Comparison of ENCODE assay signal across 11 mouse cellular contexts in genomic region chr10:80835617-80836016, GRCm38 (mm10). TPM values are rescaled to one million over a fixed set of nuclear protein-coding genes. Genes with fewer than 3 reads are reported as not detected.
DNase-seq lines count a peak whose midpoint lies in the region; ATAC-seq and TF ChIP-seq lines count a peak whose summit lies in the region.
"Had no signal": no experiment of that assay in that cellular context is flagged by ENCODE, and none has a peak within 500 bp of the region (broad histone marks: within the 10 kb centered on the region; RNA-seq: fewer than 3 reads in every experiment).

No protein-coding gene starts in this region.

- ATAC-seq in heart, embryonic 14.5 days (ENCODE audit: insufficient number of reproducible peaks, insufficient read depth, low FRiP score, low read depth): no peak
- no peak for ATAC-seq in limb, embryonic 12.5 days (ENCODE audit: insufficient number of reproducible peaks, insufficient read depth, low FRiP score, low TSS enrichment, low read depth)
- ATAC-seq: intestine, embryonic 16.5 days had no signal

- peaks cover 2% of the 10 kb centered on the region for H3K36me3 ChIP-seq in heart, embryonic 14.5 days (ENCODE audit: control insufficient read depth, insufficient read depth, low read length)
- H3K36me3 ChIP-seq in ES-E14 (ENCODE audit: control insufficient read depth, insufficient read depth, low read length, poor library complexity, severe bottlenecking): no peaks in the 10 kb centered on the region
- 0 out of 2 replicates have a peak, but pooled peaks cover 10% of the 10 kb centered on the region for H3K36me3 ChIP-seq in embryonic facial prominence, embryonic 10.5 days (replicated peaks)
- 0 out of 2 replicates have a peak, but pooled peaks cover 3% of the 10 kb centered on the region for H3K36me3 ChIP-seq in limb, embryonic 12.5 days

- no peak for DNase-seq in heart, postnatal 10 days
- DNase-seq in ES-E14 (ENCODE audit: low read depth, low spot score): no peak
- peak; percentile 38 for DNase-seq in embryonic facial prominence, embryonic 10.5 days (ENCODE audit: low spot score)
- no peak for DNase-seq in layer of hippocampus, postnatal 36 days
- DNase-seq in lung, postnatal 10 days: no peak

- no peak overlapping the region for H3K27ac ChIP-seq in heart, embryonic 14.5 days (replicated peaks in 1 of 2; ENCODE audit: control insufficient read depth in 1 of 2, insufficient read depth in 1 of 2, low read depth in 2 of 2, low read length in 2 of 2)
- H3K27ac ChIP-seq in ES-E14 (ENCODE audit: insufficient read depth, low read depth, low read length, poor library complexity, severe bottlenecking): no peak overlapping the region
- no peak overlapping the region for H3K27ac ChIP-seq in embryonic facial prominence, embryonic 10.5 days (replicated peaks)
- H3K27ac ChIP-seq in limb, embryonic 12.5 days: no peak overlapping the region
- H3K27ac ChIP-seq: embryonic facial prominence, embryonic 15.5 days; liver, embryonic 14.5 days had no signal

- 0 out of 2 replicates have a peak, but pooled peaks cover 6% of the 10 kb centered on the region for H3K9me3 ChIP-seq in heart, embryonic 14.5 days (ENCODE audit: control insufficient read depth, low read length)
- H3K9me3 ChIP-seq in ES-E14 (ENCODE audit: control insufficient read depth, insufficient read depth, low read depth, low read length): no peaks in the 10 kb centered on the region
- H3K9me3 ChIP-seq in embryonic facial prominence, embryonic 10.5 days: peaks cover 20% of the 10 kb centered on the region
- H3K9me3 ChIP-seq in limb, embryonic 12.5 days: peaks cover 7% of the 10 kb centered on the region; the same call in 1 of the 2 replicates
- H3K9me3 ChIP-seq: embryonic facial prominence, embryonic 15.5 days had no signal

- in situ Hi-C loops in ES-E14 (cut with MboI; ENCODE audit: low sequenced_read_pairs in 2 of 2, unreplicated experiment in 2 of 2): no loop called here

- peaks cover 41% of the 10 kb centered on the region for H3K27me3 ChIP-seq in heart, embryonic 14.5 days (ENCODE audit: control insufficient read depth, insufficient read depth, low read length)
- H3K27me3 ChIP-seq in embryonic facial prominence, embryonic 10.5 days (replicated peaks; ENCODE audit: low read depth, poor library complexity, severe bottlenecking): peaks cover 67% of the 10 kb centered on the region
- peaks cover 73% of the 10 kb centered on the region for H3K27me3 ChIP-seq in limb, embryonic 12.5 days

- no peak overlapping the region for H3K4me2 ChIP-seq in heart, embryonic 14.5 days (ENCODE audit: low read length)
- H3K4me2 ChIP-seq in limb, embryonic 12.5 days: 0 out of 2 replicates have a peak overlapping the region, but pooled peaks have one; percentile 8
- H3K4me2 ChIP-seq: embryonic facial prominence, embryonic 15.5 days had no signal

- no peak overlapping the region for H3K4me3 ChIP-seq in heart, embryonic 14.5 days (ENCODE audit: control insufficient read depth in 1 of 2, insufficient read depth in 1 of 2, low read depth in 1 of 2, low read length in 2 of 2)
- peak overlapping the region; percentile 35 to 43; a peak in 2 of 4 replicates for H3K4me3 ChIP-seq in ES-E14 (ENCODE audit: insufficient read depth in 1 of 2, low read depth in 1 of 2, low read length in 2 of 2, poor library complexity in 1 of 2, severe bottlenecking in 1 of 2)
- H3K4me3 ChIP-seq in embryonic facial prominence, embryonic 10.5 days: peak overlapping the region; percentile 29
- peak overlapping the region; percentile 18 for H3K4me3 ChIP-seq in limb, embryonic 12.5 days (replicated peaks)
- H3K4me3 ChIP-seq: embryonic facial prominence, embryonic 15.5 days had no signal

- peaks cover 23 to 33% of the 10 kb centered on the region in 2 experiments for H3K4me1 ChIP-seq in heart, embryonic 14.5 days (ENCODE audit: control insufficient read depth in 2 of 2, insufficient read depth in 2 of 2, low read length in 2 of 2)
- peaks cover 0 to 21% of the 10 kb centered on the region in 2 experiments; a peak in 1 of 4 replicates for H3K4me1 ChIP-seq in ES-E14 (ENCODE audit: control insufficient read depth in 2 of 2, insufficient read depth in 2 of 2, low read length in 2 of 2, poor library complexity in 1 of 2)
- peaks cover 64% of the 10 kb centered on the region for H3K4me1 ChIP-seq in embryonic facial prominence, embryonic 10.5 days
- H3K4me1 ChIP-seq in limb, embryonic 12.5 days (replicated peaks): peaks cover 19% of the 10 kb centered on the region

- peak overlapping the region; percentile 17; the same call in 1 of the 2 replicates for H3K9ac ChIP-seq in heart, embryonic 14.5 days (ENCODE audit: low read length)
- no peak overlapping the region for H3K9ac ChIP-seq in ES-E14 (ENCODE audit: insufficient read depth, low read depth, low read length, poor library complexity, severe bottlenecking)
- no peak overlapping the region for H3K9ac ChIP-seq in limb, embryonic 12.5 days (replicated peaks)
- H3K9ac ChIP-seq: embryonic facial prominence, embryonic 15.5 days; liver, embryonic 14.5 days had no signal

- WGBS in heart, embryonic 14.5 days: 61% methylated on average over 30 of the region's 30 CpGs
- 57% methylated on average over 30 of the region's 30 CpGs for WGBS in embryonic facial prominence, embryonic 10.5 days
- 49% methylated on average over 30 of the region's 30 CpGs for WGBS in limb, embryonic 12.5 days

- intact Hi-C loops in heart, postnatal 10 days (cut with DNase I): no loop called here

TF ChIP-seq in ES-E14, 5 proteins besides CTCF, POLR2A, EP300 and RAD21:
- TF ChIP-seq ZNF384 (IDR thresholded peaks at IDR 0.05; ENCODE audit: low read depth, low read length) (no peak), CHD2 (IDR thresholded peaks at IDR 0.05; ENCODE audit: low read depth, low read length) (no peak), ZC3H11A (IDR thresholded peaks at IDR 0.05; ENCODE audit: borderline replicate concordance, low read depth, low read length) (no peak), HCFC1 (IDR thresholded peaks at IDR 0.05; ENCODE audit: borderline replicate concordance, insufficient read depth, low read length) (no peak), MAFK (IDR thresholded peaks at IDR 0.05; ENCODE audit: insufficient read depth, low read depth, low read length) (no peak)

RNA-seq across cellular contexts. Expression of gene Lingo3, which starts 8.2 kb away (rescaled TPM):
- polyA plus RNA-seq in heart, embryonic 14.5 days (2014; fragmentation: Nextera tagmentation; extraction: Ambion mirVana): 0.46 TPM in 2 replicates
- 1 to 10 TPM; 3.8 to 6.5 TPM for total RNA-seq in heart, postnatal 10 days (2021)
- total RNA-seq in ES-E14 (2012; rRNA removed): 2.4 and 6.9 TPM in 2 replicates
- polyA plus RNA-seq in embryonic facial prominence, embryonic 10.5 days (2016; fragmentation: Nextera tagmentation; extraction: Ambion mirVana): 1.3 and 1.6 TPM in 2 replicates
- polyA plus RNA-seq in limb, embryonic 12.5 days (2016; fragmentation: Nextera tagmentation; extraction: Ambion mirVana): 0.79 and 0.87 TPM in 2 replicates
- 10 to 100 TPM; 40.1 to 47.7 TPM for total RNA-seq in layer of hippocampus, postnatal 36 days (2021)

RNA-seq across cellular contexts. Expression of gene Oaz1, which starts 9.2 kb away (rescaled TPM):
- polyA plus RNA-seq in heart, embryonic 14.5 days (2014; fragmentation: Nextera tagmentation; extraction: Ambion mirVana): 2,025 and 2,172 TPM in 2 replicates
- 1,000 to 10,000 TPM; 1,023 to 1,076 TPM for total RNA-seq in heart, postnatal 10 days (2021)
- total RNA-seq in ES-E14 (2012; rRNA removed): 823 and 1,116 TPM in 2 replicates
- 2,205 and 2,316 TPM in 2 replicates for polyA plus RNA-seq in embryonic facial prominence, embryonic 10.5 days (2016; fragmentation: Nextera tagmentation; extraction: Ambion mirVana)
- 1,783 and 1,832 TPM in 2 replicates for polyA plus RNA-seq in limb, embryonic 12.5 days (2016; fragmentation: Nextera tagmentation; extraction: Ambion mirVana)
- total RNA-seq in layer of hippocampus, postnatal 36 days (2021): 100 to 1,000 TPM; 484 to 486 TPM

RNA-seq across cellular contexts. Expression of gene Lsm7, which starts 19.4 kb away (rescaled TPM):
- polyA plus RNA-seq in heart, embryonic 14.5 days (2014; fragmentation: Nextera tagmentation; extraction: Ambion mirVana): 200 and 230 TPM in 2 replicates
- 10 to 100 TPM; 23.6 to 28.2 TPM for total RNA-seq in heart, postnatal 10 days (2021)
- 385 and 464 TPM in 2 replicates for total RNA-seq in ES-E14 (2012; rRNA removed)
- 364 TPM in 2 replicates for polyA plus RNA-seq in embryonic facial prominence, embryonic 10.5 days (2016; fragmentation: Nextera tagmentation; extraction: Ambion mirVana)
- polyA plus RNA-seq in limb, embryonic 12.5 days (2016; fragmentation: Nextera tagmentation; extraction: Ambion mirVana): 344 and 378 TPM in 2 replicates
- total RNA-seq in layer of hippocampus, postnatal 36 days (2021): 10 to 100 TPM; 40.0 to 47.7 TPM

RNA-seq across cellular contexts. Expression of gene Sppl2b, which starts 19.5 kb away (rescaled TPM):
- polyA plus RNA-seq in heart, embryonic 14.5 days (2014; fragmentation: Nextera tagmentation; extraction: Ambion mirVana): 21.3 and 23.7 TPM in 2 replicates
- 10 to 100 TPM; 26.0 to 27.7 TPM for total RNA-seq in heart, postnatal 10 days (2021)
- 38.9 and 66.1 TPM in 2 replicates for total RNA-seq in ES-E14 (2012; rRNA removed)
- polyA plus RNA-seq in embryonic facial prominence, embryonic 10.5 days (2016; fragmentation: Nextera tagmentation; extraction: Ambion mirVana): 45.2 and 45.3 TPM in 2 replicates
- 43.7 and 50.3 TPM in 2 replicates for polyA plus RNA-seq in limb, embryonic 12.5 days (2016; fragmentation: Nextera tagmentation; extraction: Ambion mirVana)
- 10 to 100 TPM; 56.0 to 67.0 TPM for total RNA-seq in layer of hippocampus, postnatal 36 days (2021)

RNA-seq across cellular contexts. Expression of gene Jsrp1, which starts 22.3 kb away (rescaled TPM):
- polyA plus RNA-seq in heart, embryonic 14.5 days (2014; fragmentation: Nextera tagmentation; extraction: Ambion mirVana): 5.5 and 5.6 TPM in 2 replicates
- total RNA-seq in heart, postnatal 10 days (2021): under 1 TPM in 1 of 2 experiments, not detected in 1; 0.74 TPM
- 0.67 and 1.0 TPM in 2 replicates for total RNA-seq in ES-E14 (2012; rRNA removed)
- 0.26 and 0.52 TPM in 2 replicates for polyA plus RNA-seq in embryonic facial prominence, embryonic 10.5 days (2016; fragmentation: Nextera tagmentation; extraction: Ambion mirVana)
- 1.6 and 1.7 TPM in 2 replicates for polyA plus RNA-seq in limb, embryonic 12.5 days (2016; fragmentation: Nextera tagmentation; extraction: Ambion mirVana)
- 1 to 10 TPM; 2.3 to 2.5 TPM for total RNA-seq in layer of hippocampus, postnatal 36 days (2021)
- polyA plus RNA-seq: large intestine, adult 2 months; liver, embryonic 14.5 days had no signal

Comparison
In these comparisons a context has a peak if more than half of its experiments do, and no peak if none do; other contexts are left out.
1. H3K4me3 ChIP-seq: peak in ES-E14 (2 of 2), embryonic facial prominence, embryonic 10.5 days (single experiment) and limb, embryonic 12.5 days (single experiment); none in heart, embryonic 14.5 days (0 of 2).